In the genomic region with DNA sequence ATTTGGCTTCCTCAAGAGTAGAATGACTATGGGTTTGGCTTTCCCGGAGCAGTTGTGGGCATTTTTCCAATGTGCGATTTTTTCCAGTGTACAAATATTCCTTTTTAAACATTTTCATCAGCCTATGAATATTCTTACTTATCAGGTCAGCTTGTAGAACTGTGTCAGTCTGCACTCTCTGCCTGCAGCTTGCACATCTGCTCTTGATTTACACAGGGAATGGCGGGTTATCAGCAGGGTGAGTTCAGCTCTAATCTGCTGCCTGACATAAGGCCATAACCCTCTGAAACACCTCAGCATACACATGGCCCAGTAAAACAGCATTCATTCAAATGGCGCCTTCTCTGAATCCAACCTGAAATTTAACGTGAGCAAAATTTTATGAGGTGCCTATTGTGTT, we compare ENCODE assay signal across 10 mouse cellular contexts.
DNase-seq lines count a peak whose midpoint lies in the region; ATAC-seq and TF ChIP-seq lines count a peak whose summit lies in the region.
"Had no signal": no experiment of that assay in that cellular context is flagged by ENCODE, and none has a peak within 500 bp of the region (broad histone marks: within the 10 kb centered on the region; RNA-seq: fewer than 3 reads in every experiment).

No protein-coding gene starts in this region.

- H3K9ac ChIP-seq in heart, embryonic 14.5 days (ENCODE audit: low read length): no peak overlapping the region
- no peak overlapping the region for H3K9ac ChIP-seq in lung, embryonic 15.5 days
- no peak overlapping the region for H3K9ac ChIP-seq in limb, embryonic 12.5 days (replicated peaks)
- H3K9ac ChIP-seq: liver, embryonic 14.5 days had no signal

- H3K27me3 ChIP-seq in heart, embryonic 14.5 days (ENCODE audit: control insufficient read depth, insufficient read depth, low read length): no peaks in the 10 kb centered on the region
- no peaks in the 10 kb centered on the region for H3K27me3 ChIP-seq in lung, embryonic 15.5 days
- no peaks in the 10 kb centered on the region for H3K27me3 ChIP-seq in limb, embryonic 12.5 days

- no peak for TF ChIP-seq CTCF in lung, adult 2 months (IDR thresholded peaks at IDR 0.05; ENCODE audit: insufficient read depth, low read length)

- no peak for TF ChIP-seq POLR2A in lung, adult 2 months (IDR thresholded peaks at IDR 0.05; ENCODE audit: borderline replicate concordance, extremely low read depth, low read depth, low read length)

- DNase-seq in heart, adult 9 months (ENCODE audit: low spot score in 2 of 2): no peak
- no peak for DNase-seq in lung, adult 2 months
- peak; percentile 57 for DNase-seq in embryo, embryonic 11 days
- no peak for DNase-seq in adrenal gland, adult 2 months
- DNase-seq in left cerebral cortex, adult 11 months (ENCODE audit: low spot score): no peak
- DNase-seq: kidney, postnatal 36 days had no signal

- no peak overlapping the region; the same call in 1 of the 2 replicates for H3K4me2 ChIP-seq in heart, embryonic 14.5 days (ENCODE audit: low read length)
- peak overlapping the region; percentile 13; the same call in 1 of the 2 replicates for H3K4me2 ChIP-seq in lung, embryonic 15.5 days
- H3K4me2 ChIP-seq in limb, embryonic 12.5 days: no peak overlapping the region

- peaks cover 2% of the 10 kb centered on the region in 2 experiments; a peak in 2 of 4 replicates for H3K4me1 ChIP-seq in heart, embryonic 14.5 days (ENCODE audit: control insufficient read depth in 2 of 2, insufficient read depth in 2 of 2, low read length in 2 of 2)
- peaks cover 12% of the 10 kb centered on the region; the same call in 1 of the 2 replicates for H3K4me1 ChIP-seq in lung, embryonic 15.5 days
- H3K4me1 ChIP-seq in lung, adult 2 months (ENCODE audit: control insufficient read depth, insufficient read depth, low read length): no peaks in the 10 kb centered on the region; the same call in 1 of the 2 replicates
- peaks cover 21% of the 10 kb centered on the region for H3K4me1 ChIP-seq in limb, embryonic 12.5 days (replicated peaks)

- no peaks in the 10 kb centered on the region for H3K36me3 ChIP-seq in heart, embryonic 14.5 days (ENCODE audit: control insufficient read depth, insufficient read depth, low read length)
- no peaks in the 10 kb centered on the region for H3K36me3 ChIP-seq in lung, embryonic 15.5 days
- no peaks in the 10 kb centered on the region for H3K36me3 ChIP-seq in limb, embryonic 12.5 days

- 45% methylated on average over 5 of the region's 5 CpGs for WGBS in heart, embryonic 14.5 days
- 30% methylated on average over 5 of the region's 5 CpGs for WGBS in lung, embryonic 15.5 days
- WGBS in lung, adult 2 months: 43% methylated on average over 5 of the region's 5 CpGs
- 20% methylated on average over 5 of the region's 5 CpGs for WGBS in limb, embryonic 12.5 days

- peak overlapping the region; percentile 28 to 49; a peak in 1 of 4 replicates for H3K27ac ChIP-seq in heart, embryonic 14.5 days (replicated peaks in 1 of 2; ENCODE audit: control insufficient read depth in 1 of 2, insufficient read depth in 1 of 2, low read depth in 2 of 2, low read length in 2 of 2)
- H3K27ac ChIP-seq in lung, embryonic 15.5 days: peak overlapping the region; percentile 20; the same call in 1 of the 2 replicates
- H3K27ac ChIP-seq in limb, embryonic 12.5 days: peak overlapping the region; percentile 74
- H3K27ac ChIP-seq: liver, embryonic 14.5 days had no signal

- ATAC-seq in heart, embryonic 14.5 days (ENCODE audit: insufficient number of reproducible peaks, insufficient read depth, low FRiP score, low read depth): no peak
- peak; percentile 41; the same call in 1 of the 2 replicates for ATAC-seq in lung, embryonic 15.5 days (ENCODE audit: borderline replicate concordance, extremely low read depth, low FRiP score, low TSS enrichment)
- no peak; the same call in 1 of the 2 replicates for ATAC-seq in limb, embryonic 12.5 days (ENCODE audit: insufficient number of reproducible peaks, insufficient read depth, low FRiP score, low TSS enrichment, low read depth)

- no peak overlapping the region for H3K4me3 ChIP-seq in heart, embryonic 14.5 days (ENCODE audit: control insufficient read depth in 1 of 2, insufficient read depth in 1 of 2, low read depth in 1 of 2, low read length in 2 of 2)
- no peak overlapping the region for H3K4me3 ChIP-seq in lung, embryonic 15.5 days
- no peak overlapping the region for H3K4me3 ChIP-seq in lung, adult 2 months (replicated peaks; ENCODE audit: extremely low read depth, low read depth, low read length)
- H3K4me3 ChIP-seq in limb, embryonic 12.5 days (replicated peaks): no peak overlapping the region

- H3K9me3 ChIP-seq in heart, embryonic 14.5 days (ENCODE audit: control insufficient read depth, low read length): no peaks in the 10 kb centered on the region
- no peaks in the 10 kb centered on the region for H3K9me3 ChIP-seq in lung, embryonic 15.5 days
- H3K9me3 ChIP-seq in limb, embryonic 12.5 days: no peaks in the 10 kb centered on the region; the same call in 1 of the 2 replicates

Comparison
In these comparisons a context has a peak if more than half of its experiments do, and no peak if none do; other contexts are left out.
1. H3K27ac ChIP-seq: peak in every context shown above with its lines; median percentile 74 in limb, embryonic 12.5 days; 38 in heart, embryonic 14.5 days; 20 in lung, embryonic 15.5 days.